Mouse (Mus musculus): ENCODE results near the gene Pygl.

GRCm38 (mm10) chr12:70201926-70202529 is 29.3 kb downstream of the Pygl start:
- 0 out of 2 replicates have a peak, but pooled peaks have one; percentile 6 for TF ChIP-seq CTCF (conservative IDR thresholded peaks at IDR 0.05; ENCODE audit: low read length)
- no peak for TF ChIP-seq POU5F1 (IDR thresholded peaks at IDR 0.05; ENCODE audit: borderline replicate concordance, low read length)

Measured in E14TG2a.4 (cell line).